Comparison of ENCODE assay signal across 16 mouse cellular contexts in the genomic region with DNA sequence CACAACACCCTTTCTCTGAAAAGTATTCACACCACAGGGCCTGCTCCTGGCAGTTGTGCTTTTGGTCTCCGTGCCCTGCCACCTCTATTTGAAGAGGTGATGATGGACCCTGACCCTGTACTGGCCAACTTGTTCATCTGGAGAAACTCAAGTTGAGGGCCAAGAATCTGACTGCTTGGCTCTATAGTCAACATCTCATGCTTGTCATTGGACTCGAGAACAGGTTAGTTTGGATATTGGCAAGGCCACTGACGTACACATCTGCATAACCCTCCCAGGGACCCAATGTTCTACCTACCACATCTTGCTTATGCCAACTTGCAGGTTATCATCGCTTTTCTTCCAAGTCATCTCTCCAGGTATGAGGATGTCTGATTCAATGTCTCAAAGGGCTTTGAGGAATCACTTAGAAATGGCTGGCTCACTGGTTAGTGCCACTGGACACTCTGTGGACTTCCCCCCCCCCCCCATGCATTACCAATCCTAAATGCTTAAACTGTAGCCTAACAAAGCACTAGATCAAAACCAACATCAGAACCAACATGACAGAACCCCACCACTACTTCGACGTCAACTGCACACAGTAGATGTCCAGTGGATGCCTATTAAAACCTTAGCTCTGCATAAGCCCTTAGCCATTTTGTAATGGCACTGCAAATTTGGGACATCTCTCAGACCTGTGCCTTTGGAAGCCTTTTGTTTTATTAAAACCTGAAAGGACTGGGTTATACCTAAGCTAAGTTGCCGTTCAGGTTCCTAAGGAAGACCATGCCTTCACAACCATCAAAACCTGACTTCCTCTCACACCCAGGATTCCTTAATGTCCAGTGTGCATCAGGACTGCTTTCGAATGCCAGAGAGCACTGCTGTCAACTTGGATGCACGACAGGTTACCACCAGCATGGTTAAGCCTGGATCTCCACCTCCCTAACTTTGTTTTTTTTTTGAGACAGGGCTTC. TPM values are rescaled to one million over a fixed set of nuclear protein-coding genes. Genes with fewer than 3 reads are reported as not detected.
DNase-seq lines count a peak whose midpoint lies in the region; ATAC-seq lines count a peak whose summit lies in the region.
"Had no signal": no experiment of that assay in that cellular context is flagged by ENCODE, and none has a peak within 500 bp of the region (broad histone marks: within the 10 kb centered on the region; RNA-seq: fewer than 3 reads in every experiment).

No protein-coding gene starts in this region.

- intact Hi-C loops in left cerebral cortex, postnatal 25 days (cut with DNase I) = no loop called here

- 0 out of 2 replicates have a peak, but pooled peaks cover 2% of the 10 kb centered on the region for H3K4me1 ChIP-seq in forebrain, embryonic 11.5 days (replicated peaks; ENCODE audit: control insufficient read depth, insufficient read depth, low read length)
- H3K4me1 ChIP-seq in forebrain, embryonic 10.5 days = peaks cover 5% of the 10 kb centered on the region
- H3K4me1 ChIP-seq in kidney, embryonic 14.5 days (ENCODE audit: control insufficient read depth, insufficient read depth, low read length) = no peaks in the 10 kb centered on the region
- H3K4me1 ChIP-seq: forebrain, embryonic 13.5 days had no signal

- DNase-seq in forebrain, embryonic 11.5 days (ENCODE audit: low spot score) = no peak
- no peak for DNase-seq in forebrain, embryonic 10.5 days (ENCODE audit: extremely low spot score, low spot score)
- DNase-seq in kidney, postnatal 25 days = no peak
- DNase-seq in 416B (ENCODE audit: low read depth) (peak; percentile 70), R1 (ENCODE audit: low read depth, low spot score) (peak; percentile 56)
- DNase-seq in ovary, postnatal 10 days (ENCODE audit: low spot score) = no peak
- DNase-seq in left cerebral cortex, postnatal 25 days (ENCODE audit: low spot score in 2 of 2) = no peak
- DNase-seq: kidney, postnatal 14 days; layer of hippocampus, adult 9-11 months; right cerebral cortex, postnatal 25 days had no signal

- ATAC-seq in forebrain, embryonic 11.5 days (replicated peaks; ENCODE audit: low FRiP score) = 0 out of 2 replicates have a peak, but pooled peaks have one; percentile 40
- ATAC-seq in kidney, embryonic 14.5 days (ENCODE audit: low FRiP score, low TSS enrichment) = 0 out of 2 replicates have a peak, but pooled peaks have one; percentile 12
- ATAC-seq: activated CD4-positive, CD25-positive, alpha-beta regulatory T cell, adult 4 months; forebrain, embryonic 13.5 days had no signal

- H3K4me2 ChIP-seq in forebrain, embryonic 11.5 days (ENCODE audit: low read depth, low read length, severe bottlenecking) = no peak overlapping the region
- H3K4me2 ChIP-seq in kidney, embryonic 14.5 days (replicated peaks; ENCODE audit: low read depth, low read length) = no peak overlapping the region
- H3K4me2 ChIP-seq: embryonic facial prominence, embryonic 13.5 days; forebrain, embryonic 13.5 days had no signal

- no peak overlapping the region for H3K9ac ChIP-seq in forebrain, embryonic 11.5 days (ENCODE audit: low read length)
- no peak overlapping the region for H3K9ac ChIP-seq in kidney, embryonic 14.5 days (ENCODE audit: low read depth, low read length)
- H3K9ac ChIP-seq: embryonic facial prominence, embryonic 13.5 days; forebrain, embryonic 13.5 days; liver, embryonic 14.5 days had no signal

- no peaks in the 10 kb centered on the region for H3K9me3 ChIP-seq in forebrain, embryonic 11.5 days (ENCODE audit: control insufficient read depth, low read length)
- no peaks in the 10 kb centered on the region for H3K9me3 ChIP-seq in forebrain, embryonic 10.5 days
- no peaks in the 10 kb centered on the region for H3K9me3 ChIP-seq in kidney, embryonic 14.5 days (ENCODE audit: control insufficient read depth, low read length)
- H3K9me3 ChIP-seq: embryonic facial prominence, embryonic 13.5 days; forebrain, embryonic 13.5 days; midbrain, embryonic 10.5 days had no signal

- peaks cover 25% of the 10 kb centered on the region for H3K36me3 ChIP-seq in forebrain, embryonic 11.5 days (ENCODE audit: control insufficient read depth, insufficient read depth, low read length)
- peaks cover 52% of the 10 kb centered on the region for H3K36me3 ChIP-seq in forebrain, embryonic 10.5 days (replicated peaks)
- peaks cover 40% of the 10 kb centered on the region for H3K36me3 ChIP-seq in kidney, embryonic 14.5 days (ENCODE audit: control insufficient read depth, insufficient read depth, low read length)

- no peaks in the 10 kb centered on the region for H3K27me3 ChIP-seq in forebrain, embryonic 11.5 days (ENCODE audit: control insufficient read depth, insufficient read depth, low read length)
- H3K27me3 ChIP-seq in forebrain, embryonic 10.5 days (ENCODE audit: poor library complexity, severe bottlenecking) = no peaks in the 10 kb centered on the region
- H3K27me3 ChIP-seq in kidney, embryonic 14.5 days (ENCODE audit: control insufficient read depth, insufficient read depth, low read length) = no peaks in the 10 kb centered on the region
- H3K27me3 ChIP-seq: embryonic facial prominence, embryonic 13.5 days; forebrain, embryonic 13.5 days had no signal

- H3K4me3 ChIP-seq in forebrain, embryonic 11.5 days (ENCODE audit: low read depth, low read length) = no peak overlapping the region
- H3K4me3 ChIP-seq in forebrain, embryonic 10.5 days = no peak overlapping the region
- H3K4me3 ChIP-seq in kidney, embryonic 14.5 days (ENCODE audit: low read length) = no peak overlapping the region
- H3K4me3 ChIP-seq: embryonic facial prominence, embryonic 13.5 days; forebrain, embryonic 13.5 days; midbrain, embryonic 10.5 days had no signal

- no peak overlapping the region for H3K27ac ChIP-seq in forebrain, embryonic 11.5 days (ENCODE audit: low read depth, low read length)
- no peak overlapping the region for H3K27ac ChIP-seq in forebrain, embryonic 10.5 days
- H3K27ac ChIP-seq in kidney, embryonic 14.5 days (ENCODE audit: low read depth, low read length) = no peak overlapping the region
- H3K27ac ChIP-seq: embryonic facial prominence, embryonic 13.5 days; forebrain, embryonic 13.5 days; liver, embryonic 14.5 days; midbrain, embryonic 10.5 days had no signal

- 83% methylated on average over 9 of the region's 9 CpGs for WGBS in forebrain, embryonic 11.5 days
- WGBS in forebrain, embryonic 10.5 days = 86% methylated on average over 9 of the region's 9 CpGs
- 85% methylated on average over 9 of the region's 9 CpGs for WGBS in kidney, embryonic 14.5 days

RNA-seq across cellular contexts. Expression of gene Slc38a2, which starts 13.1 kb away (rescaled TPM):
- 192 and 220 TPM in 2 replicates for polyA plus RNA-seq in forebrain, embryonic 11.5 days (2014; fragmentation: Nextera tagmentation; extraction: Ambion mirVana)
- 151 and 159 TPM in 2 replicates for polyA plus RNA-seq in forebrain, embryonic 10.5 days (2016; fragmentation: Nextera tagmentation; extraction: Ambion mirVana)
- 102 and 177 TPM in 2 replicates for polyA plus RNA-seq in kidney, embryonic 14.5 days (2014; fragmentation: Nextera tagmentation; extraction: Ambion mirVana)
- 10 to 100 TPM; 81.3 to 86.1 TPM for total RNA-seq in left cerebral cortex, postnatal 25 days (2021)

RNA-seq across cellular contexts. Expression of gene Slc38a1, which starts 43.8 kb away (rescaled TPM):
- 134 and 139 TPM in 2 replicates for polyA plus RNA-seq in forebrain, embryonic 11.5 days (2014; fragmentation: Nextera tagmentation; extraction: Ambion mirVana)
- polyA plus RNA-seq in forebrain, embryonic 10.5 days (2016; fragmentation: Nextera tagmentation; extraction: Ambion mirVana) = 127 and 138 TPM in 2 replicates
- polyA plus RNA-seq in kidney, embryonic 14.5 days (2014; fragmentation: Nextera tagmentation; extraction: Ambion mirVana) = 75.4 and 98.8 TPM in 2 replicates
- 100 to 1,000 TPM in 1 of 2 experiments, 10 to 100 TPM in 1; 98.2 to 103 TPM for total RNA-seq in left cerebral cortex, postnatal 25 days (2021)

Comparison
In these comparisons a context has a peak if more than half of its experiments do, and no peak if none do; other contexts are left out.
1. DNase-seq: peak in 416B (single experiment) and R1 (single experiment); none in forebrain, embryonic 11.5 days (single experiment), forebrain, embryonic 10.5 days (single experiment), kidney, postnatal 25 days (0 of 2), ovary, postnatal 10 days (single experiment) and left cerebral cortex, postnatal 25 days (0 of 2).